Mouse (Mus musculus): Measurements from ENCODE around the gene Ttyh3.

The Ttyh3 gene

GRCm38 (mm10) chr5:140652587-140652986 lies 3.8 kb upstream of the Ttyh3 start:
- no peak for DNase-seq (ENCODE audit: low read depth, low spot score)

- no peak for DNase-seq (ENCODE audit: low read depth, low spot score)
Measured at GRCm38 (mm10) chr5:140651231-140651630, 2.4 kb upstream of the Ttyh3 start.

GRCm38 (mm10) chr5:140649881-140650414 lies 1.1 kb upstream of the Ttyh3 start:
- no peak for DNase-seq (ENCODE audit: low read depth, low spot score)

- DNase-seq (ENCODE audit: low read depth, low spot score): peak; percentile 96
Measured at GRCm38 (mm10) chr5:140649101-140649667, 353 bp upstream of the Ttyh3 start.

- no peak for DNase-seq (ENCODE audit: low read depth, low spot score)
Measured at GRCm38 (mm10) chr5:140647821-140648518, 861 bp downstream of the Ttyh3 start.

- no peak for DNase-seq (ENCODE audit: low read depth, low spot score)
Measured at GRCm38 (mm10) chr5:140647031-140647760, 1.6 kb downstream of the Ttyh3 start.

- DNase-seq (ENCODE audit: low read depth, low spot score): no peak
Measured at GRCm38 (mm10) chr5:140646171-140646570, 2.7 kb downstream of the Ttyh3 start.

- no peak for DNase-seq (ENCODE audit: low read depth, low spot score)
Measured at GRCm38 (mm10) chr5:140645454-140645853, 3.4 kb downstream of the Ttyh3 start.

GRCm38 (mm10) chr5:140644702-140645201 lies 4.1 kb downstream of the Ttyh3 start:
- no peak for DNase-seq (ENCODE audit: low read depth, low spot score)

GRCm38 (mm10) chr5:140644263-140644662 lies 4.6 kb downstream of the Ttyh3 start:
- no peak for DNase-seq (ENCODE audit: low read depth, low spot score)

- DNase-seq (ENCODE audit: low read depth, low spot score): no peak
Measured at GRCm38 (mm10) chr5:140642076-140642475, 6.8 kb downstream of the Ttyh3 start.

GRCm38 (mm10) chr5:140641254-140641928 lies 7.4 kb downstream of the Ttyh3 start:
- no peak for DNase-seq (ENCODE audit: low read depth, low spot score)

- DNase-seq (ENCODE audit: low read depth, low spot score): no peak
Measured at GRCm38 (mm10) chr5:140640812-140641211, 8.0 kb downstream of the Ttyh3 start.

- DNase-seq (ENCODE audit: low read depth, low spot score): no peak
Measured at GRCm38 (mm10) chr5:140639871-140640270, 9.0 kb downstream of the Ttyh3 start.

GRCm38 (mm10) chr5:140639312-140639711 lies 9.5 kb downstream of the Ttyh3 start:
- DNase-seq (ENCODE audit: low read depth, low spot score): no peak

GRCm38 (mm10) chr5:140638484-140638883 lies 10.3 kb downstream of the Ttyh3 start:
- no peak for DNase-seq (ENCODE audit: low read depth, low spot score)

- no peak for DNase-seq (ENCODE audit: low read depth, low spot score)
Measured at GRCm38 (mm10) chr5:140637989-140638388, 10.8 kb downstream of the Ttyh3 start.

GRCm38 (mm10) chr5:140637058-140637410 lies 11.8 kb downstream of the Ttyh3 start:
- no peak for DNase-seq (ENCODE audit: low read depth, low spot score)

- no peak for DNase-seq (ENCODE audit: low read depth, low spot score)
Measured at GRCm38 (mm10) chr5:140636316-140637057, 12.3 kb downstream of the Ttyh3 start.

GRCm38 (mm10) chr5:140634798-140635722 lies 13.8 kb downstream of the Ttyh3 start:
- DNase-seq (ENCODE audit: low read depth, low spot score): no peak
